Mouse (Mus musculus) layer of hippocampus, postnatal 25 days (tissue): ENCODE data around the gene Aasdh. TPM values are rescaled to one million over a fixed set of nuclear protein-coding genes. Genes with fewer than 3 reads are reported as not detected.
A peak's percentile ranks its signal among the peaks of the same experiment; 100 is the strongest.

ENCODE experiments used
- DNase-seq, 2 experiments: peaks; one replicate each; pipeline ENCODE4 v3.0.0; 2022; ENCODE audit warnings: mixed read lengths in 2 of 2, low spot score in 1 of 2; ENCODE audit errors: extremely low spot score in 1 of 2
- total RNA-seq, 2 experiments: library from RNA; stranded (reverse); gene quantifications; 2 replicates each; pipeline ENCODE4 v1.2.3; 2021

Gene Aasdh
- 10 to 100 TPM; 17.4 to 23.2 TPM for total RNA-seq

- DNase-seq, result peak; percentile 99
Measured at GRCm38 (mm10) chr5:76905405-76906154, at the start of gene Aasdh. Gene Aasdh, minus strand, starts transcription at chr5:76905514.

GRCm38 (mm10) chr5:76954271-76954900, 49.1 kb upstream of the Aasdh start:
- no peak for DNase-seq

GRCm38 (mm10) chr5:76953794-76954193, 48.5 kb upstream of the Aasdh start:
- no peak for DNase-seq

GRCm38 (mm10) chr5:76952112-76953040, 47.1 kb upstream of the Aasdh start:
- no peak for DNase-seq

GRCm38 (mm10) chr5:76951106-76952027, 46.1 kb upstream of the Aasdh start, which contains the start of the genes Paics and Ppat:
Gene Paics, plus strand, starts transcription at chr5:76951307.
Gene Ppat, minus strand, starts transcription at chr5:76951578.
- DNase-seq, result peak; percentile 89 to 93

- DNase-seq, result no peak
Measured at GRCm38 (mm10) chr5:76950343-76951105, 45.2 kb upstream of the Aasdh start.

GRCm38 (mm10) chr5:76947758-76948157, 42.4 kb upstream of the Aasdh start:
- no peak for DNase-seq

GRCm38 (mm10) chr5:76947142-76947541, 41.8 kb upstream of the Aasdh start:
- no peak for DNase-seq

GRCm38 (mm10) chr5:76945678-76946033, 40.3 kb upstream of the Aasdh start:
- DNase-seq, result no peak

GRCm38 (mm10) chr5:76944965-76945677, 39.8 kb upstream of the Aasdh start:
- DNase-seq, result no peak

GRCm38 (mm10) chr5:76942505-76942904, 37.2 kb upstream of the Aasdh start:
- DNase-seq, result no peak

GRCm38 (mm10) chr5:76941975-76942374, 36.7 kb upstream of the Aasdh start:
- DNase-seq, result no peak

GRCm38 (mm10) chr5:76939717-76940116, 34.4 kb upstream of the Aasdh start:
- DNase-seq, result no peak

- DNase-seq, result no peak
Measured at GRCm38 (mm10) chr5:76929180-76929877, 24.0 kb upstream of the Aasdh start.

- DNase-seq, result no peak
Measured at GRCm38 (mm10) chr5:76928124-76928832, 23.0 kb upstream of the Aasdh start.

GRCm38 (mm10) chr5:76924296-76924695, 19.0 kb upstream of the Aasdh start:
- no peak for DNase-seq

GRCm38 (mm10) chr5:76923428-76923827, 18.1 kb upstream of the Aasdh start:
- peak; percentile 24 to 53 for DNase-seq
